Mouse (Mus musculus): ENCODE measurements around the gene Ppp2r2d.

Ppp2r2d gene

GRCm38 (mm10) chr7:138856670-138857069 is 10.8 kb downstream of the Ppp2r2d start:
- no peak for DNase-seq (ENCODE audit: low spot score)

- no peak for DNase-seq (ENCODE audit: low spot score)
Observed at GRCm38 (mm10) chr7:138863950-138864572, 18.2 kb downstream of the Ppp2r2d start.

- DNase-seq (ENCODE audit: low spot score): no peak
Observed at GRCm38 (mm10) chr7:138864776-138865175, 18.9 kb downstream of the Ppp2r2d start.

GRCm38 (mm10) chr7:138867286-138867685 is 21.4 kb downstream of the Ppp2r2d start:
- DNase-seq (ENCODE audit: low spot score): no peak

GRCm38 (mm10) chr7:138868316-138868715 is 22.4 kb downstream of the Ppp2r2d start:
- DNase-seq (ENCODE audit: low spot score): no peak

DNA sequence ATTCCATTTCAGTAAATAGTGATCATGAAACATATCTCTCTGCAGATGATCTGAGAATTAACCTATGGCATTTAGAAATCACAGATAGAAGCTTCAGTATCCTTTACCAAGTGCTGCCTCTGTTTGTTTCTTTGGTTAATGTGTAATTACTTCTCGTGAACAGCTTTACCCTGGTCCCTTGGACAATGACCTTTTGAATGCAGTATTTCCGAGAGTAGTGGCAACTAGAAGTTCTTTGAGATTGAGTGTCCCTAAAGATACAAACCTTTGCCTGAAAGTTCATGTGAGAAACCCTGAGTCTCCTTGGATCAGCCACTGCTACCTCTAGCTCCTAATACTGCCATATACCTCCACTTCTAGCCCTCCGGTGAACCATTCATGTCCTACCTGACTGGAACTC is 27.1 kb downstream of the Ppp2r2d start:
- no peak for DNase-seq (ENCODE audit: low spot score)

GRCm38 (mm10) chr7:138875031-138875430 is 29.2 kb downstream of the Ppp2r2d start:
- DNase-seq (ENCODE audit: low spot score): no peak

GRCm38 (mm10) chr7:138883724-138884123 is 37.8 kb downstream of the Ppp2r2d start:
- DNase-seq (ENCODE audit: low spot score): no peak

DNA sequence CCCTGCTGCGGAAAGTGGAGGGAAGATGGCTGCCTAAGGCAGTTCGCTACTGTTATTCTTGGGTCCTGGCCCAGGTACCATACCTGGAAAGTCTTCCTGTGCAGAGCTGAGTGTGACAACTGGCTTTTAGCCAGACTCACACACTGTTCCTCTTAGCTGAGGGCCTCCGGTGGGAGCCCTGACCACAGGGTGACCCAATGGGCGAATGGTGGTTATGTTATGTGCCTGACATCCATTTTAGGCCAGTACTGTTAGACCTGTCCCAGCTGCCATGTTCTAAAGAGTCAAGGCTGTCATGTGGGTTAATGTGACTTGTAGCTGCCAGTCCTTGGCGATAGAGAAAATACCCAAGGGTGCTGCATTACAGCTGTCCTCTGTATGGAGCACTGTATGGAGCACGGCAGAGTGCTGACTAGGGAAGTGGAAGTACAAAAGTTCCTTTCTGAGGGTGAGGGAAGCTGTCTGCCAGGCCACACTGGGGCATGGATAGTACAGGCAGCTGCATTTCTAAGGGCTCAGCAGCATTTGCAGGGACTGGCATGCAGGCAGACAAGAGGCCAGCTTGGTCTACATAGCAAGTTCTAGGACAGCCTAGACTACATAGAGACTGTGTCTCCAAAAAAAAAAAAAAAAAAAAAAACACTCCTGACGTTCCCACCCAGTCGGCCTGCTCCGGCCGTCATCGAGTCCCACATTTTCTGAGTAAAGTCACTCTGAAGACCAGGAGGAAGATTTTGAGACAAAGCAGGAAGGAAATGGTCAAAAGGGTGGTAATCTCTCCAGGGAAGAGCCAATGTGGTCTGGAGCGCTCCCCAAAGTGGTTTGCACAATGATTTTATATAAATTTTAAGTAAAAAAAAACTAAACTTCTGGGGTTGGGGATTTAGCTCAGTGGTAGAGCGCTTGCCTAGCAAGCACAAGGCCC is 39.7 kb downstream of the Ppp2r2d start:
- DNase-seq (ENCODE audit: low spot score): no peak

DNA sequence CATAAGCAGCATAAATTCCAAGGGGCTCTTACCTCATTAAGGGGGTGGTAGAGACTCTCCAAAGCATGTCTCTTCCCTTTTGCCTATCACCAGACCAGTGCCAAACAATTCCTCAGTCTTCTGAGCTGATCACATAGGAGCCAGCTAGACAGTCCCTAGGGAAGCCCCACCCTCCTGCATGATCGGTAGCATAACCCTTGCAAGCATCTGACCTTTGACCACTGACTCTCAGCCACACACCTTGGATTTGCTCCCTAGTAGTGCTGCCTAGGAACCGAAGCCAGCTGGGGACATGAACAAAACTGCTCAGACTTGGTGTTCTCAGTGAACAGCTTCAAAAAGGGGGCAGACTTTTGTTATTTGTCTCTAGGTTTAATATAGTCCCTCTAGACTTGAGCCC is 52.2 kb downstream of the Ppp2r2d start:
- DNase-seq (ENCODE audit: low spot score): no peak

- no peak for DNase-seq (ENCODE audit: low spot score)
Observed at GRCm38 (mm10) chr7:138898743-138899142, 52.9 kb downstream of the Ppp2r2d start.

GRCm38 (mm10) chr7:138903886-138904435 is 58.1 kb downstream of the Ppp2r2d start:
- DNase-seq (ENCODE audit: low spot score): no peak

DNA sequence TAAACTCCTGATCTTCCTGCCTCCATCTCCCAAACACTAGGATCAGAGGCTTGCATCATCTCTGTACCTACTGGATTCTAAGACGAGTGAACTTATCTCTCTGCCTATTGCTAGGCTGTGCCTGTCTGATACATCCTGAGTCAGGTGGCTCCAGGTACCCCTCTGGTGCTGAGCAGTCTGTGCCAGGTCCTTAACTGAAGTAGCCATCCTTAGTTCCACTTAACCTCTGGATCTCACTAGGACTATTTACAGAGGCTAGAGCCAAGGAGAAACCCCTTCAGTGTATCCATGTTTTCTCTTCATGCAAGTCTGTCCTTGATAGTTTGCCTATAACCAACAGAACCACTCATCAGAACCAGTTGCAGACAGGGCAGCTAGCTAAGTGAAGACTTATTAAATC is 60.6 kb downstream of the Ppp2r2d start:
- DNase-seq (ENCODE audit: low spot score): no peak

DNA sequence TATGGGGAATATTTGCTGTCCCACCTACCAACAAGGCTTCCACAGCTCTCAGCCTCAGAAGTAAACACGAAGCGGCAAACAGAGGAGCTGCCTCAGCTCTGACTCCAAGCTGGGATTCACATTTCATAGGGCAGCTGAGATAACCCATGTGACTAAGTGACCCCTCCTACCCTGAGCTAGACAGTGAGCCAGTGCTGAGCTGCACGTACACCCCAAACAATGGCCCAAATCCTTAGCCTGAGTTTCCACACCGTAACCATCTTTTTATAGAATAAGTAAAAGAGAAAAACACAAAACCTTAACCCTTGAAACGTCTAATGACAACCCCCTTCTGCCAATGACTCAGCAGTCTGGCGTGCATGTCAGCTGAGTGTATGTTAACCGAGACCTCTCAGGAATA is 61.2 kb downstream of the Ppp2r2d start:
- DNase-seq (ENCODE audit: low spot score): peak; percentile 45

DNA sequence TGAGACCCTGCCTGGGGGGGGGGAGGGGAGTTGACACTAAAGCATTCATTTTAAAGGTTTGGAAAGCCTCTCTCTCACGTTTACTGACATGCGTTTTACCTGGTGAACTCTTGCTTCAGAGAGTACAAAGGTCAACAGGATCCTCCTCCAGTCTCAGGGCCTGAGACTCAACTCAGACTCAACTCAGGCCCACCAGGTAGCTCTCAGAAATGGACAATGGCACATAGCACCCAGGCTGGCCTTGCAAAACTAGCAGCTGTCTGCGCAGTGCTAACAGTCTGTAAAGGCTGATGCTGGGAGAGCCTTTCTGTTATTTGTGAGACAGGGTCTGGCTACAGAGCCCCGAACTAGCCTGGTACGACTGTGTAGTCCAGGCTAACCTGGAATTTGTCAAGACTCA is 62.1 kb downstream of the Ppp2r2d start:
- no peak for DNase-seq (ENCODE audit: low spot score)

DNA sequence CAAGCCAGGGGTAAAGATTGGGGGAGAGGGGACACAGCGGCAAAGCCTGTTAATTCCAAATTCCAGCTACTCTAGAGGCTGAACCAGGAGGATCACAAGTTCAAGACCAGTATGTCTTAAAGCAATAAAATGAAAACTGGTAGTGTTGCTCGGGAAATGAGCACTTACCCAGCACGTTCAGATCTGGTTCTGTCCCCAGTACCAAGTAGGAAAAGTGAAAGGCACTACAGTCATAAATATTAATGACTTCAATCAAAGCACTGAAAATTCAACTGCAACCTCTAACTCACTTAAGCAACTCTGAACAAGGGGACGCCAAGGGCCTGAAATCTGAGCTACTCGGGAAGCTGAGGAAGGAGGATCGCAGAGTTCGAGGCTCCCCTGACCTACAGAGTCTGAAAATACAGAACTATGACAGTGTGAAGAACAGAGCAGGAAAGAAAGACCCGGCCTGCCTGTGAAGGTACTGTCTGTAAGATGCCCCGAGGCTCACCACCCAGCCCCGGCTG is 62.9 kb downstream of the Ppp2r2d start:
- no peak for DNase-seq (ENCODE audit: low spot score)

DNA sequence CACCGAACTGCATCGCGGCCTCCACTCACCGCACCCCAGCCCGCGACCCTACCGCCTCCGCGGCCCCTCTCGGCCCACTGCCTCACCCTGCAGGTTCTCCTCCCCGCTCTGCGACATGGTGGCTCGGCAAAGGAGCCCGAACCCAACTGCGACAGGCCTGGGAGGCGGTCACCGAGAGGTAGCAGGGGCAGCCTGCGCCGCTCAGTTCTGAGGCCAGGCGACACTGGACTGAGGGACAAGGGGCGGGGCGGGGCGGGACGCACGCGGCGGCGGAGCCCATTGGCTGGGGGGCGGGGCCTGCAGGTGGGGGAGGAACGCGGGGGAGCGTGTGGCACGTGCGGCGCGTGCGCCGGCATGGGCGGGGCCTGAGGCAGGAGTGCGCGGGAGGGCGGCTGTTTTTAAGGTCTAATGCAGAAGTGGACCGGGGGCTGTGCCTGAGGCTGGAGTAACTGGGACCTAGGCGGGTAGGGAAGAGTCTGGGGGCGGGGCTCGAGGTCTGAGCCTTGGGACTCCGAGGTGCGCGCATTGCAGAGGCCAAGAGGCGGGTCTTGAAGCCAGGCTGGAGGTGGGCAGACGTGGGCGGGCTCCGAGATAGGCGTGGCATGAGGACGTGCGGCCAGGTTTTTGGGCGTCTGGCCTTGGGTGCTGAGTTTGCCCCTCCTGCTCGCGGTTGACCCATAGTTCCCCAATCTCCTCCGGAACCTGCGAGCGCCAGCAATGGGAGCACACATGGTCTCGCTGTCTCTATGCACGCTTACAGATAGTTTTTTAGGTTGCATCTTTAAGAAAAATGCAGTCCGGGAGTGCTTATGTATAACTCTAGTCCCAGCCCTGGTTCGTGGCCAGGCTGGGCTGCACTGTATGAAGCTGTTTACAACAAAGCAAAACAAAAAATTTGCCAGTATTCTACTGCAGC is 63.7 kb downstream of the Ppp2r2d start, which contains the start of gene Bnip3:
Gene Bnip3 (minus strand): TSS at position 243 of the 916 bp plus-strand sequence.
- DNase-seq (ENCODE audit: low spot score): peak; percentile 88

- no peak for DNase-seq (ENCODE audit: low spot score)
Observed at GRCm38 (mm10) chr7:138910193-138910562, 64.3 kb downstream of the Ppp2r2d start.

GRCm38 (mm10) chr7:138913616-138914015 is 67.7 kb downstream of the Ppp2r2d start:
- no peak for DNase-seq (ENCODE audit: low spot score)

DNA sequence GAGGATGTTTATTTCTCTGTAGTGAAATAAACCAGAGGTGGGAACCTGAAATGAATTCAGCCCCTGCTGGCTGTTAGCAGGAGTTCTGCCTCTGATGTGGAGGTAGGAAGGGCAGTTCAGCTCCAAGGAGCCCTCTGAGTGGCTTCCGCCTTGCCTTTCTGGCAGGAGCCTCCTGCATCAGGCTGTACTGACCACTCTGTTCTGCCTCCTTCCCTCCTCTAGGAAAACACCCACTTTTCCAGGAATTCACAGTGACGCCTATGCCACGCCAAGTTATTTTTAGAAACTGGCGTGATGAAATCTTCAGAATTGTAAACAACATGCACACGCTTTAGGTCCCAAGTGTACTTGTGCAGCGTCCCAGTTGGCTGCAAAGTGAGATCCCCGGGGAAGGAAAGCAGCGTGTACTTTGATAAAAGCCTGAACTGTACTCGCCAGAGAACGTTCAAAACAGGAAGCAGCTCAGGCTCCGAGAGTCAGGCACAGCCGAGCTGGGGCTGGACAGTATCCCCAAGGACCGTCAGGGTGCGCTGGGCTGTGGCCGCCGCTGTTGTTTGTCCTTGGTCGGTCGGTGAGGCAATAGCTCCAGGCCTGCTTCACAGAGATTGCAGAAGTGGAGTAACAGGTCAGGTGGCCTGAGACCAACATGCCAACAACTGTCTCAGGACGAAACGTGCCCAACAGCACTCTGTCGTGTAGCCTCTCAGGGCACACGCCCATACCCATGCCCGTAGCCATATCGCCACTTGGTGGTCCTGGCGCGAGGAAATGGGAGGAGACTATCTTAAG is 73.5 kb downstream of the Ppp2r2d start:
- DNase-seq (ENCODE audit: low spot score): peak; percentile 82

DNA sequence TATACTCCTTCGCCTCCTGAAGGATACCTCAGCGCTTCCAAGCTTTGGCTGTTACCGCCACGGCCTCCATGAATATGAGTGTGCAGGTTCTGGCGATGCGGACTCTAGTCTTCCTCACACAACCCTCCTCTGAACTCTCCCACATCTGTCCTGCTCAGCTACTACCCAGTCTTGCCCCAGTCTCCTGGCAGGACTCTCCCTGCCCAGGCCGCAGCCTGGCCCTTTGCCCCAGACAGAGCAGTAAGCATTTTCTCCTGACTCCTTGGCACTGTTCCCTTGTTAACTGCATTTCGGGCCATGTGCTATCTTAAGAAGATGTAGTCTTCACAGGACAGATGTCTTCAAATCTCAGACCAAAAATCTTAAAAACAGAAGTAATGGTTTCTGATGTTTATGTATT is 75.7 kb downstream of the Ppp2r2d start:
- DNase-seq (ENCODE audit: low spot score): no peak

Measured in urinary bladder, postnatal 14 days (tissue).